Mouse (Mus musculus): Measurements from ENCODE around the gene Rarres1.
A peak's percentile ranks its signal among the peaks of the same experiment; 100 is the strongest.

Rarres1 gene

DNA sequence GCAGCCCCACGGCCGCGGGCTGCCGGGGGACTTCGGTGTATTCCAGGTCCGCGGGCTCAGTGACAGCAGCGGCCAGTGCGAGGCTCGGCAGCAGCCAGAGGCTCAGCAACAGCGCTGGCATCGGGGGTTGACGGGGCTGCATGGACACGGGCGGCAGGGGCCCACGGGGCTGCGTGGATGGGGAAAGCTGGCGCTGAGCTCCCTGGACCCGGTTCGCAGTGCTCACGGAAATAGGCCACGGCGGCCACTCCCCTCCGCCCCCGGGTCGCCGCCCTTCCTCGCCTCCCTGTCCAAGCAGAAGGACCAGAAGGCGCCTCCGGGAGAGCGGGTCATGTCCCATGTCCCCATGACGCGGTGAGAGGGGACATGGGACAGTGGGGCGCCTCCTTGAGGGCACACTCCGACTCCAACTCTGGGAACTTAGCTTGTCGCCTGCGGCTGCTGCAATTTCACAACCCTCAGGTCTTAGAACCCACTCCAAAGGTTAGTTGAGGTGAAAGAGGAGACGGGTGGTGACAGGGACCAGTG, at the start of gene Rarres1:
Gene Rarres1 (minus strand): TSS at position 250 of the 528 bp plus-strand sequence.
- DNase-seq (ENCODE audit: extremely low spot score) = peak; percentile 43

DNA sequence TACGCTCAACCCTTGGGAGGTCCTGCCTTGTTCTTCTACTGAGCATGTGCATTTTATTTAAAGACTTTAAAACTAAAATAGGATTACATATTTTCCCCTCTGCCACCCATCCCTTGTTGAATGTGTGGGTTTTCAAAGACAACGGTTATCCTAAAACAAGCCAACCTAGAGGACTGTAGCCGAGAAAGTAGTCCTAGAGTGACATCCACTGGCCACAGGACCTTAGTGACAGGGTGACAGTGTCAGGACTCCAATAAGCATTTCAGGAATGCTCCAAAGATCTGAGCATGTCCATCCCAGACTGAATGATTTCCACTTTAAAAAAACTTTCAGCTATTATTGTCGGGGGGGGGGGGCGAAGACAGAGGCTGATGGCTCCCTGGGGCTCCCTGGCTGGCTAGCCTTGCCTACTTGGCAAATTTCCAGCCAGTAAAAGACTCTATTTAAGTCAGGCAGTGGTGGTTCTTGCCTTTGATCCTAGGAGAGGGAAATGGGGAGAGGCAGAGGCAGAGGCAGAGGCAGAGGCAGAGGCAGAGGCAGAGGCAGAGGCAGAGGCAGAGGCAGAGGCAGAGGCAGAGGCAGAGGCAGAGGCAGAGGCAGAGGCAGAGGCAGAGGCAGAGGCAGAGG, 49.5 kb upstream of the Rarres1 start:
- no peak for DNase-seq (ENCODE audit: extremely low spot score)

DNA sequence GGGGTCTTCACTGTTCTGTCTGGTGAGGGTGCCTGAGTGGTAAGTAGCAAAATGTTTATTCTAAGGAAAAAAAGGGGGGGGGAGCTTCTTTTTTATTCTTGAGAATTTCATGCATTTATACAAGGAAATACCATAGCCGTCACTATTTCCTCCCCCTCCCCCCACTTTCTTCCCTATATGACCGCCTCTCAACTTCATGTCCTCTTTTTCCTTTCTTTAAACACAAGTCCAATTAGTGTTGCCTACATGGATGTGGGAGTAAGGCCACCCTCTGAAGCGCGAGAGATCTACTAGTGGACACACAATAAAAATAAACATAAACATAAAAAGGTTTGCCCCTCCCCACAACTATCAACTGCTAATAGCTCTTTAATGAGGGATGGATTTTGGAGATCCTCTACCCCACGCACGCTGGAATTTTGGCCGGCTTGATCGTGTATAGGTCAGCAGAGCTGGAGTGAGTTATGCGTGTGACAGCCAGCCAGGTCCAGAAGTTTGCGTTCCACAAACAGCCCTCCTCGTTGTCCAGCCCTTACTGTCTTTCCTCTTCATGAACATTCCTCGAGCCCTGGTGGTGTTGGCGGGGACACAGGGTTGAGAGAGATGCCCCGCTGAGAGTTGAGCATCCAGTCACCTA, 42.5 kb upstream of the Rarres1 start:
- DNase-seq (ENCODE audit: extremely low spot score) = no peak

DNA sequence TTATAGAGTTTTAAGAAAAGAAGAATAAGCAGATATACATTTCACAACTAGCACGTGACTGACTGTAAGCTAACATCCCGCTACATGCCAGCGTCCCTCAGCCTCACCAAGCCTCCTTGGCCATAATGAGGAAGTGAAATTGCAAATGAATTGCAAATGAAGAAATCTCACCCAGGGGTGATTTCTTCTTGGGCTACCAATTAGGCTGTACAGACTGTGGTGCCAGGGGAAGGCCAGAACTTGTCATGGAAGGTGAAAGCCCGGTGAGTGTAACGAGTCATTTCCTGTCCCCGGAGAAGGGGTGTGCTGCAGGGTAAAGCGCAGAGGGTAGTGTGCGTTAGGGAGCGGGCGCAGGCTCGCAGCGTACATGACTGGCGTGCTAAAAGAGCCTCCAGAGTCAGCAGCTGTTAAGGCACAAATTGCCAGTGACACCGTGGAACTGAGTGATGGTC, 41.9 kb upstream of the Rarres1 start:
- DNase-seq (ENCODE audit: extremely low spot score) = no peak

DNA sequence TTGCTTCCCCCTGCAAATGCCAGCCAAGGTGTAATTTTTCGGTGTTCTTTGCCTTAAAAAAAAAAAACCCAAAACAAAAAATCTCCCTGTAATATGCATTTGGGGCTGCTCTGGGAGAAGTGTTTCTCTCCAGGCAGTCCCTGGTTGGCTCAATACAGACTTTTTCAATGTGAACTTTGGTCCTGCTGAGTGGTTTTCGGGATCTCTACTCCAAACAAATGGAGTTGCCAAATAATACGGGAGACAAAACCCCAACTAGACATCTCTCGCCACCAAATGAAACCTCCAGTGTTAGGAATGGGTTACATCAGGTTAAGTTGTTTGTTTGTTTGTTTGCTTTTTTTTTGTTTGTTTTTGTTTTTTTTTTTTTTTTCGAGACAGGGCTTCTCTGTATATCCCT, 39.9 kb upstream of the Rarres1 start:
- DNase-seq (ENCODE audit: extremely low spot score) = no peak

DNA sequence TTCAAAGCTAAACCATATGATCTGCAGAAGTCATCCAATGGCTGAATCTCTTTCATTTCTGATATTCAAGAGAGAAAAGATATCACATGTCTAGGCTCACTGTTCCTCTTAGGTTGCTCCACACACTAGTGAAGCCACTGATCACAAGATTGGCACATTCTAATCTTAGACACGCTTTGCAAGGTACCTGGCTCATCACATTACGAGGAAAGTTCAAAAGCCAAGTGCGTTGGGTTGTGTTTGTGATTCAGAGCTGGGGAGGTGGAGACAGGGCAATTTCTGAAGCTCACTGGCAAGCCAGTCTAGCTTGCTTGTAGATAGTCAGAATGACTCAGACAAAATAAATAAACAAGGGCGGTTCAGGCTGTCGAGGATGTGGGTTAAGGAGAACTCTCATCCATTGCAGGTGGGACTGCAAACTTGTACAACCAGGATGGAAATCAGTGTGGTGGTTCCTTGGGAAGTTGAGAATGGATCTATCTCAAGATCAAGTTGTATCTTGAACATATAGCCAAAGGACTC, 38.7 kb upstream of the Rarres1 start:
- no peak for DNase-seq (ENCODE audit: extremely low spot score)

DNA sequence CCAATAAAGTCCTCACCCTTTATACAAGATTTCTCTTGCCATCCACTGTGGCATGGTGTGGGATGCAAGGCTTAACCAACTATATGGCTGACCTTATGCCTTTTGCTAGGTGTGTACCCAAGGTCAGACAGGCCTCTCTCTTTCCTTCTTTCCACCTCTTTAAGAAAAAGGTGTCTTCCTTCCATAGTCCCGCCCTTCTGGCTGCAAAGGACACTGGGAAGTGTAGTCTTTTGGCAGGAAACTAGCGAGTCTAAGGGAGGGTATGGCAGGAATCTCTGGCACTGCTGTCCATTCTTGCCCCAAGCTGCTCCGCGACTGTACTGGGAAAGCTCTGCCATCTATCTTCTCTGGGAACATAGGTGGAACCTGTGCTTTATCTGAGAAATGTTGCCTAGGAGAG, 38.0 kb upstream of the Rarres1 start:
- peak; percentile 14 for DNase-seq (ENCODE audit: extremely low spot score)

DNA sequence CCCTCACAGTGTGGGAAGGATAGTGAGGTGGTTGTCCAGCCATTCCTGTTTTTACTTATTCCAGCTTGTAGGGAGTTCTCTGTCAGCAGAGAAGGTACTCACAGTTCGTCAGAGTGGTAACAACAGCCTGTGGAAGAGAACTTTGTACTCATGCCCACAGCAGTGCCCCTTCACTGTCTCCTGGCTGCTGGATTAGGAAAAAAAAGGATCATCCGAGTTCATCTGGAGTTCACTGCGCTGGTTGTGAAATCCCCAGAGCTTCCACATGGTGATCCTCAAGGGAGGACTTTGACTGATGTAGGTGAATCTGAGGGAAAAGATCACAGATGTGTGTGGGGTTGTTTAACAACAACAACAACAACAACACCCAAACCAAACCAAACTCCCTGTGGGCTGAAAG, 35.9 kb upstream of the Rarres1 start:
- DNase-seq (ENCODE audit: extremely low spot score) = no peak

DNA sequence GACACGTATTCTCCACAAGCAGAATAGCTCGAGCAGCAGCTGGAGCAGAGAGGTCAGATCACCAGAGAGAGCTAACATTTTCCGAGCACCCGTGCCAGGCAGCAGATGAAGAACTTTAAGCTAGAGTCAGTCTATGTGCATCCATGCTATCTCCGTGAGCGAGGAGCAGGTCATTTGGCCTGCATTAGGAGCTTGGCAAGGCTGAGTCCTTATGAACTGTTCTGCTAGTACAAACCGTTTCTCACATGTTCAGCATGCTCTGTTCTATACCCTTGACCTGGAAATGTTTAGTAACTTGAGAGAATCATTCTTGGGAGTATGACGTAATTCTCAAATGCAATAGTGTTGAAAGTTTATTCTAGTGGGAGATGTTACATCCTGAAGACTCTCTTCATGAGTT, 28.3 kb upstream of the Rarres1 start:
- no peak for DNase-seq (ENCODE audit: extremely low spot score)

DNA sequence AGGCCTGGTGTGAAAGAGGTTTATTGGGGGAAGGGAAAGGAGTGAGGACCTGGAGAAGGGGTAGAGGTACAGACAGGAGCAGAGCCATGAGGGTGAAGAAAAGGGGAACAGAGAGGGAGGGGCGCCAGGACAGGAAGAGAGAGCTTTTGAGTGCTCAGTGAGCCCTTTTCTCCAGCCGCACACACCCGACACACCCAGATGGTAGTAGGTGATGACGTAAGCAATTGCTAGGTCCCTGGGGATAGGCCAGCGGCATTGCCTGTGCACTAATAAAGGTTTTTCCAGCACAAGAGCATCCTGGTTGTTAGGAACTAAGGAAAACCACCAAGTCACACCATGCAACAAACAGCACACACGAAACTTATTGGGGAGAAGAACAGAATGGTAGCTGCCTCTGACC, 9.4 kb upstream of the Rarres1 start:
- no peak for DNase-seq (ENCODE audit: extremely low spot score)

DNA sequence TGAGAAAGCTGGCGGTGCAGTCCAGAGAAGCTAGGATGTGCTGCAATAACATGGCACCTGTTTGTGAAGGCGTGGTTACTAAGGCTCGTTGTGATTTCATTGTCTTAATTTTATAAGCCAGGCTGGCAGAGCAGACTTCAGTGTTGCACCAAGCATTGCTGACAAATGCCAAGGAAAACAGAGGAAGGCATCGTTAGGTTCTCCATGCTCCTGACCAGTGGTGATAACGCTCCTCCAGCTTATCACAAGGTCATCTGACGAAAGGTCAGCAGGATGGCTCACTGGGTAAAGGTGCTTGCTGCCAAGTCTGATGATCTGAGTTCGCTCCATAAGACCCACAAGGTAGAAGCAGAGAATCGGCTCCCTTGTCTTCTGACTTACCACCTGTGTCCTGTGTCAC, 7.4 kb upstream of the Rarres1 start:
- DNase-seq (ENCODE audit: extremely low spot score) = no peak

DNA sequence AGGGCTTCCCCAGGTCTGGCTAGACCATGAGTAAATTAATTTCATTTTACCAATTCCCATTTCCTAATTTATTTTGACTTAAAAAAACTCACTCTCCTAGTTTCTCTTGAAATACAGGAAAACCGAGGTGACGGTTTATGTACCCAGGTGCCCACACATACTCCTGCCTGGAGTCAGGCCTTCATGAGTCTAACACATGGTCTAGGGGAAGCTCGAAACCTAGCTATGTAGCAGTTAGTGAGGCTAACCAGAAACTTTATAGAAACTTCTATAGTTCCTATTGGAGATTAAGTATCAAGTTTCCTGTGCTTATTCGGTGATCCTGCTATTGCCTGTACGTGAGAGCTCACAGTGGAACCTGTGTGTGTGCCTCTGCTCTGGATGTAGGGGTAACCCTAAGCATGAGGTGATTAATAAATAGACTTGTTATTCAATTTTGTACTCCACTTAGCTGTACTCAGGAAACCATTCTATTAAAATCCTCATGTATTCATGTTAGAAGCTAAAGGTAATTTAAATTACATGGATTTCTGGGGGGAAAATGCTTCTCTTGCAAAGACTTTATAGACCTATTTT, 5.3 kb upstream of the Rarres1 start:
- no peak for DNase-seq (ENCODE audit: extremely low spot score)

DNA sequence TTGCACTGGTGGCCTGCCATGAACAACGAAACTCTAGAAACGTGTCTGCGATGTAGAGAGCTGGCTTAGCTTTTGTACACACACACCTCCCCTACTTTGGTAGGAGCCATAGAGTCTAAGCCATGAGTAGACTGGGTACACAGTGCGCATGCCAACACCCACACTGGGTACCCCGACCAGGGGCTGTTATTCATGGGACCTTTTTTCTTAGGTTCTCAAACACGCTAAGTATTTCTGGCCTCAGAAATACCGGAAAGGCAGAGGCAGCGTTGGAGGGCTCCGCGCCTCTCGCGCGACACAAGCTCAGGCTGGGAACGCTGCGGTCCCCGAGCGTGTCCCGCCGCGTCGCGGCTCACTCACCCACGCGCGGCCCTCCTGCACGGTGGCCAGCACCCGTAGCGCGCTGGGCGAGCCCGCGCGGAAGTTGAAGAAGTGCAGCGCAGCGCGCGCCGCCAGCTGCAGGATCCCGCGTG, 486 bp downstream of the Rarres1 start:
- peak; percentile 15 for DNase-seq (ENCODE audit: extremely low spot score)

DNA sequence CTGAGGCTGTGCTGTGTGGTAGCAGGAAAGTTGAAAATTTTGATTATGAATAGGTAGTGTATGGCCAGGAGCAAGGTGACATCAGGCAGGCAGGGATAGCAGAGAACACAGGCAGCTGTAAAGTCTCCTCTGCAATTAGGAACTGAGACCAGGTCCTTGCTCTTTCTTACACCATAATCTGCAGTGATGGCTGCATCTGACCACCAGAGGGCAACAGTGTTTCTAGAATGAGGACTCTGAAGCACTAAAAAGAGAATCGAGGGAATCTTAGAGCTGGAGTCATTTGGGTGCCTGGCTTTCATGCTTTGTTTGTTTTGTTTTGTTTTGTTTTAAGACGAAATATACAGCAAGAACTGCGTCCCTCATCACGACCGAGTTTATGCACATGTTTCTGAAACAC, 2.5 kb downstream of the Rarres1 start:
- DNase-seq (ENCODE audit: extremely low spot score) = peak; percentile 69

DNA sequence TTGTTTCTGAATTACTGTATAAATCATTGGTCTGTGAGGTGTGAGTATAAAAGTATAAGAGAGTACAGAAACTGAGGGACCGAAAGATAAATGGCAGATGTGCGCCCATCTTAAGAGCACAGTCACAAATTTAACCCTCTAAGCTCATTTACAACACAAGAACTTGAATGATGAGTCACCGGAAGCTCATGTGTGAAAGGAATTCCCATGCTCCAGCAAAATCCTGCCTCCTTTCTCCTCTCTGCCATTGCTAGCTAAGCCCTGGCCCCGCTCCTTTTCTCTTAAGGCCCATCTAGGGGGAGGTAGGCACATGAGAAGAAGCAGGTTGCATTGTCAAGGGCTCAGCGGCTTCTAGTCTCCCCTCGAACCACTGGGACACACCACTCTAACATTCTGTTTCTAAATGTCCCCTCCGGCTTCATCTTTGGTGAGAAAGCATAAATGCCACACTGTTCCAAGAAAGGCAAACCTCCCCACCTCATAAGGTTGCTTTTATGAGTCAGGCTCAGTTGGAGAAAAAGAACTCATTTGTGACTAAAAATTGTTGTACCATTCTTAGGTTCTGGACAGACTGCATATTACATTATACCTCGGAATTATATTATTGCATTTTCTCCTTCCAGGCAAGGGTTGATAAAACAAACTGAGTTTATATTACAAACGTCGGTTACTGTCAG, 7.0 kb downstream of the Rarres1 start:
- no peak for DNase-seq (ENCODE audit: extremely low spot score)

DNA sequence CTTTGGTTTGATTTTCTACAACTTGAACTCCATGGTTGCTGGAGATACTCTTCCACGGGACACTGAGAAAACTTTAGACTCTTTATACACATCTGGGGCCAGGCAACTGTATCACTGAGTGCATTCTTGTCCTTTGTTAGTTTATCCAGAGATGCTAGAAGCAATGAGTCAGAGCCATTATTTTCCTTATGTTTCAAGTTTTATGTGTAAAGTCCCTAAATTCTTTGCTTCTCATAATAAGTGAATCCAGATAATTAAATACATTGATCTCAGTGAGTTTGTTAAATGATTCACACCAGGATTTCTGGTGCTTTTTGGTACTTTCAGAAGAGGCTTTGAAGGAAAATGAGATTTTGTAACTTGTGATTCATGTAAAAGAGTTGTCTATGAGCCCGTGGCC, 10.0 kb downstream of the Rarres1 start:
- no peak for DNase-seq (ENCODE audit: extremely low spot score)

DNA sequence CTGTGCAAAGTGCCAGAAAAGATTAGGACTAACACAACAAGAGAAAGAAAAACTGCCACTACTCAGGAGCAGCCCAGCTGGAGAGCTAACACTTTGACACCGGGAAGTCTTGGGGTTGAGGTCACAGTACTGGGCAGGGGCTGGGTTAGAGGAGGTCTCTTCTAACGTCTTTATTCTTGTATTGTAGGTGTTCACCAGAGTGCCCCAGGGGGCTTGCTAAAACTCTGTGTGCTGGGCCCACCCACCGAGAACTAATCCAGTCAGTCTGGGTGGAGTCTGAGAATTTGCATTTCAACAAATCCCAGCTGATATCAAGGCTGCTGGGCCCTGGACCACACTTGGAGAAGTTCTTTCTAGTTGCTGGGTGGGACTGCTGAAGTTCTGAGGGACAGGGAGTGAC, 11.4 kb downstream of the Rarres1 start:
- no peak for DNase-seq (ENCODE audit: extremely low spot score)

DNA sequence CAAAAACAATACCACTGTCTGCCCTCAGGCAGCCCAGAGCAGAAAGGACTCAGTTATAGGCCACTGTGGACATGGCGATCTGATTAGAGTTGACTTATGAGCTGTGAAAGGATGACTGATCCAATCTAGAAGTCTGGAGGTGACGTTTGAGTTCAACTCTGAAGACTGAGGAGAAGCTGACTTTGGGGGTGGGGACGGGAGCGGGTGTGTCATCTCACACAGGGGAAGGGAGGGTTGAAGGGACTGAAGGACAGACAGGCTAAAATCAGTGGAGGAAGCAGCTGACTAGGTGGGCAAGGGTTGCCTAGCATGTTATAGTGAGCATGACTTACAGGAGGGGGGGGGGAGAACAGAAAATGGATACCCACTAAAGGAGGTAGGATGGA, 15.9 kb downstream of the Rarres1 start:
- no peak for DNase-seq (ENCODE audit: extremely low spot score)

DNA sequence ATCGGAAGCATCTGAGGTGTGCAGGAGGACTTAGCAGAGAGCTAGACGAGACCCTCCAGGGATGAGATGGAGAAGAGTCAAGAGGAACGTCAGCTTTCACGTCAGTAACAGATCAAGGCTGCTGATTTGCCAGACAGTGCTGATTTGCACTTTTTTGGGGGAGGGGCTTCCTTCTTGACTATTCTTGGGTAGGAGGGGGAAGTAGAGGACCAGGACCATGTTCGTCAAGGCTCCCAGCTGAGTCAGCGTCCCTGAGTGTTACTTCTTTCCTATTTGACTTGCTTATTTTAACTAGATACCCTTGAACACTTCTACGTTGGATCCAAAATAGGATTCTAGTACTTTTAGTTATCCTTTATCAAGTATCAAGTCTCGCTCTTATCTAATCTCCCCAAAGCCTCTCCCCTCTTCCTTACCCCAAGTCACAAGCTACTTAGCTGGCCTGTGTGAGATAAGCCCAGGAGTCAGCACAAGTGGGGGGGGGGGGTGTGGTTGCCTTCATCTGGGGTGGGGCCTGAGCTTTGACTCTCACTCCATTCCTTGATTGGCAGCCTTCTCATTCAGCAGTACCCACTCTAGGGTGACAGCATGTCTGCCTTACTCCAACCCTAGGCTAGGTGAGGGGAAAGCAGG, 16.4 kb downstream of the Rarres1 start:
- DNase-seq (ENCODE audit: extremely low spot score) = no peak

DNA sequence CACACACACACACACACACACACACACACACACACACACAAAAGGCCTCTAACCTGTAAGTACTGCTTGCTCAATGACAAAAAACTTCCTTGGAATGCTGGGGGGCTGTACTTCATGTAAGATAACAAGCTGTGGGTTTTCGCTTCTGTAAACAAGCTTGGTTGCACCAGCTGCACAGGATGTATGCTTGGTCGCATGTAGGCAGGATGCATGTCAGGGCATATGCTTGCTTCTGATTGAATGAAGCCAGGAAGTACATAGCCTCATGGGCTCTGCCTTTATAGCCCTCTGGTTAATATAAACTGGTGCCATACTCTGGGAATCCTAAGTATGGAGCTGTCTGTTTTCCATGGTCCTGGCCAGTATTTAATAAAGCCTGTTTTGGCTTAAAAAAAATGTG, 17.3 kb downstream of the Rarres1 start:
- DNase-seq (ENCODE audit: extremely low spot score) = no peak

DNA sequence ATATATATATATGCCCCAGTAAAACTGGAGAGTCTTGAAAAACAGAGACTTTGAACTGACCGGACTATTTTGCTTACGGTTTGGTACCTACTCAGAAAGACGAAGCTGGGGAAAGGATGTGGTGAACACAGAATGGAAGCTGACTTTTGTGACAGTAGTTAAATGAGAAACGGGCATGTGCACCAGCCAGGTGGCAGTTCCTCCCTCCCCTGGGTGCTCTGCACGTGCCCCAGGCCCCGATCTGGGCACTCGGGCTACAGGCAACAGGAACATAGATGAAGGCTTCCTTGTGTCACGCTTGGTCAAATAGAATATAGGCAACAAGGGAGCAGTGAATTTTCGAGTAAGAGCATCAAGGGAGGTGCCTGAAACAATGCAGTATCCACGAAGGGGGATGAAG, 19.0 kb downstream of the Rarres1 start:
- no peak for DNase-seq (ENCODE audit: extremely low spot score)

DNA sequence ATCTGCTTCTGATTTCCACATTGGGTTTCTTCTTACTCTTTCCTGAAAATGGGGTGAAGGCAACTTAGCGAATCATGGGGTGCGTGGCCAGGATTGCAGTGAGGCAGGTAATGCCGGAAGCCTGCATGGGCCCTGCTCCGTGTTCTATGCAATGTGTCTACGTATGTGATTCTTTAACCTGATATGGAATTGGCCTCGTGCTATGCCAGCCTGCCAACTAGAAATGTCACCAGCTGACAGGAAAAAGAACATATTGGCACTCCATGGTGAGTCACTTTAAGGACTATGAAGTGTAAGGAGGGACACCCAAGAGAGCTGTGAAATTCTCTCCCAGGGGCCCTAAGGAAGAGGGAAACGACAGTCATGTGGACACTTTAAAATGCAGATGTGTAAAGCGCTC, 22.2 kb downstream of the Rarres1 start:
- no peak for DNase-seq (ENCODE audit: extremely low spot score)
